Mouse (Mus musculus): ENCODE measurements around the gene Ccdc84.
A peak's percentile ranks its signal among the peaks of the same experiment; 100 is the strongest.
"Not testable (repeated sequence)": the region's sequence is repeated elsewhere in the genome, so short reads cannot be mapped to it uniquely, and the experiment has no call there.

The Ccdc84 gene

GRCm38 (mm10) chr9:44407752-44408097 is 10.6 kb downstream of the Ccdc84 start:
- no peak for DNase-seq (ENCODE audit: low spot score)

- peak; percentile 90 for DNase-seq (ENCODE audit: low spot score)
Observed at GRCm38 (mm10) chr9:44406906-44407751, 11.2 kb downstream of the Ccdc84 start, which contains the start of the genes Rps25 and Trappc4. Rps25 (plus strand) TSS chr9:44407139. Trappc4 (minus strand) TSS chr9:44407600.

- DNase-seq (ENCODE audit: low spot score): no peak
Observed at GRCm38 (mm10) chr9:44405011-44405410, 13.4 kb downstream of the Ccdc84 start.

GRCm38 (mm10) chr9:44401081-44401480 is 17.3 kb downstream of the Ccdc84 start:
- no peak for DNase-seq (ENCODE audit: low spot score)

- no peak for DNase-seq (ENCODE audit: low spot score)
Observed at GRCm38 (mm10) chr9:44399795-44400114, 18.6 kb downstream of the Ccdc84 start.

GRCm38 (mm10) chr9:44399114-44399794 is 19.1 kb downstream of the Ccdc84 start:
- no peak for DNase-seq (ENCODE audit: low spot score)

GRCm38 (mm10) chr9:44398551-44398950 is 19.8 kb downstream of the Ccdc84 start:
- DNase-seq (ENCODE audit: low spot score): no peak

GRCm38 (mm10) chr9:44398087-44398486 is 20.3 kb downstream of the Ccdc84 start:
- DNase-seq (ENCODE audit: low spot score): no peak

- peak; percentile 86 for DNase-seq (ENCODE audit: low spot score)
Observed at GRCm38 (mm10) chr9:44396684-44397411, 21.5 kb downstream of the Ccdc84 start, which contains the start of gene Slc37a4. Slc37a4 (plus strand) TSS chr9:44396852.

- DNase-seq (ENCODE audit: low spot score): peak; percentile 75
Observed at GRCm38 (mm10) chr9:44391466-44391865, 26.9 kb downstream of the Ccdc84 start.

- DNase-seq (ENCODE audit: low spot score): peak; percentile 34
Observed at GRCm38 (mm10) chr9:44389273-44389672, 29.1 kb downstream of the Ccdc84 start.

GRCm38 (mm10) chr9:44387221-44387620 is 31.1 kb downstream of the Ccdc84 start:
- DNase-seq (ENCODE audit: low spot score): no peak

GRCm38 (mm10) chr9:44384596-44384995 is 33.8 kb downstream of the Ccdc84 start:
- no peak for DNase-seq (ENCODE audit: low spot score)

GRCm38 (mm10) chr9:44379862-44380261 is 38.5 kb downstream of the Ccdc84 start:
- no peak for DNase-seq (ENCODE audit: low spot score)

GRCm38 (mm10) chr9:44379054-44379834 is 39.1 kb downstream of the Ccdc84 start, which contains the start of gene Hyou1:
Hyou1 (plus strand) TSS chr9:44379490.
- DNase-seq (ENCODE audit: low spot score): peak; percentile 99

GRCm38 (mm10) chr9:44378153-44378730 is 40.1 kb downstream of the Ccdc84 start:
- no peak for DNase-seq (ENCODE audit: low spot score)

GRCm38 (mm10) chr9:44377335-44377734 is 41.0 kb downstream of the Ccdc84 start:
- DNase-seq (ENCODE audit: low spot score): not testable (repeated sequence)

GRCm38 (mm10) chr9:44376141-44376540 is 42.2 kb downstream of the Ccdc84 start:
- DNase-seq (ENCODE audit: low spot score): no peak

GRCm38 (mm10) chr9:44373386-44373785 is 45.0 kb downstream of the Ccdc84 start:
- no peak for DNase-seq (ENCODE audit: low spot score)

- no peak for DNase-seq (ENCODE audit: low spot score)
Observed at GRCm38 (mm10) chr9:44364480-44364879, 53.9 kb downstream of the Ccdc84 start.

- not testable (repeated sequence) for DNase-seq (ENCODE audit: low spot score)
Observed at GRCm38 (mm10) chr9:44361931-44362330, 56.4 kb downstream of the Ccdc84 start.
